Mouse (Mus musculus) frontal cortex, postnatal 14 days (tissue): ENCODE results near the gene Trim9.

Source experiments
- DNase-seq, 2 experiments: peaks; one replicate each; pipeline ENCODE4 v3.0.0; 2022; ENCODE audit warnings: low spot score in 2 of 2

The Trim9 gene

DNA sequence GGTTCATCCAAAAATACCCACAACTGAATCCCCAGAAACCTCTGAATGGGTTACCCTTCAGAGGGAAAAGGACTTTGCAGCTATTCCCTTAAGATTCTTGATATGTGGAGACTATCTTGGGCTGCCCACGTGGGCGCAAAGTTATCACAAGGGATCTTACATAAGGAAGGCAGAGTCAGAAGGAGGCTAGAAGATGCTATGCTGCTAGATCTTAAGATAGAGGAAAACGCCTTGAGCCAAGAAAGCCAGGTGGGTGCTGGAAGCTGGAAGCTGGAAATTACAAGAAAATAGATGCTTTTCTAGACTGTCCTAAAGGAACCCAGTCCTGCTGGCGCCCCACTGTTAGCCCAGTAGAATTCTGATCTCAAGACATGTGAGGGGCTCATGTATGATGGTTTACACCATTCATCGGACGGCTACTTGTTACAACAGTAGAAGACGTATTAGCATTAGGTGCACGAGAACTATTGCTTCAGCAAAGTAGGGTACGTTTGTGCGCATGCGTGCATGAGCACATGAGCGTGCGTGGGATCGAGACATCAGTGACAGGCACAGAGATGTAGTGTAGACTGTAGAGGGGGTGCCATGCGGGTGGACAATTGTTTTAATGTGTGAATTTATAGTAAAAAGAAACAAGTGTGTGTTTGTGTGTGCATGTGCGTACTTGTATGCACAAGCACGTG, 85.0 kb downstream of the Trim9 start:
- DNase-seq: peak in 1 of 2 experiments; percentile 66

DNA sequence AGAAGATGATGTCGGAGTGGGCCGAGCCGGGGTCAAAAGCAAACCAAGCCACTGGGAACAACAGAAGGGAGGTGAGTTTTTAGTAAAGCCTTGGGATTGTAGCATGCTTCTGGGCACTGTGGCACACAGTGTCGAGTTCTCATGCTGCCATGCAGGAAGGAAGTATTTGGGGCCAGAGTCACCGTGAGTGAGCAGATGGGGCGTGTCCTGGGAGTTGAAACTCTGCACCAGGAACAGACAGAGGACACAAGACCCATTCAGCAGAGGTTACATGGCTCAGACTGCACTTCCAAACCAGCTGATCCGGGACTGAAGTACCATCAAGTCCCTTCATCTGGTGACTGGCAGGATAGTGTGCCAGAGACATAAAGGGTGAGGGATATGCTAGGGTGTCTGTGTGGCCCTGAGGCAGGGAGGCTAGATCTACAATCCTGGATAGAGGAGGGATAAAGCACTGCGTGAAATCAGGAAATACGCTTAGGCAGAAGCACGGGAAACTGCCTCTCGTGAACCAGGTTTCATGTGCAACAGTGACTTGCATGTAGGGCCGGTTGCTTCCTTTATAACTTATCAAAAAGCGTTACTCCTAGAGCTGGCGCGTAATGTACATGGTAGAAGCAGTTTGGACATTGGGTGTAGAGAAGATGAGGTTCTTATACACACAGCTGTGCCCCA, 96.1 kb downstream of the Trim9 start:
- DNase-seq: no peak

GRCm38 (mm10) chr12:70249616-70250157, 97.7 kb downstream of the Trim9 start:
- no peak for DNase-seq

GRCm38 (mm10) chr12:70247683-70248474, 99.5 kb downstream of the Trim9 start:
- no peak for DNase-seq

DNA sequence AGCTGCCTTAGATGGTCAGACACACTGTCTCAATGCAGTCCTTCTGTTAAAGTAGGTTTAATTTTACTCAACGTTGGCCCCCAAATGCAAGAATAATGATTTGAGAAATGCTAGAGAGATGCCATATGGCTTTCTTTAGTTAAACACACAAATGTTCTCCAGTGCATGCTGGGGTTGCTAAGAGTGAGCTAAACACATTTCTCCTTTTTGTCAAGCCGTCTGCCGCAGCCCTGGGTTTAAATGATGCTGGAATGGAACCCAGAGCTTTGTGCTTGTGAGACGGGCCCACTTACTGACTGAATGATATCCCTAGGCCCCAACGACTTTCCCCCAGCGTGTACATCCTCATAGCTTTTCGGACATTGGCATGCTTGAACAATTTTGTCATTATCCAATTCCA, 104.9 kb downstream of the Trim9 start:
- no peak for DNase-seq

DNA sequence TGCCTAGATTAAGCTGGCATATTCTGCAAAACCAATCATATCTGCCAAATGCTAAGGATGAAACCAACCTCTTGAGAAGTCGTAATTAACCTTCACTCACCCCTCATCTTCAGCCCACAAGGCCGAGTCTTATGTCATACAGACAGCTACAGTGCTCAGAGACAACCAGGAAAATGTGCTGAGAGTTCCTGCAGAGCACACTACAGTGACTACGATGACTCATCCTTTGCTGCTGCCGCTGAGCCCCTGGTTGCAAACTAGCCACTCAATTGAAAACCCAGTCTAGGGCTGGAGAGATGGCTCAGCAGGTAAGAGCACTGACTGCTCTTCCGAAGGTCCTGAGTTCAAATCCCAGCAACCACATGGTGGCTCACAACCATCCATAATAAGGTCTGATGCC, 107.7 kb downstream of the Trim9 start:
- no peak for DNase-seq

GRCm38 (mm10) chr12:70238604-70239003, 108.8 kb downstream of the Trim9 start:
- DNase-seq: no peak

DNA sequence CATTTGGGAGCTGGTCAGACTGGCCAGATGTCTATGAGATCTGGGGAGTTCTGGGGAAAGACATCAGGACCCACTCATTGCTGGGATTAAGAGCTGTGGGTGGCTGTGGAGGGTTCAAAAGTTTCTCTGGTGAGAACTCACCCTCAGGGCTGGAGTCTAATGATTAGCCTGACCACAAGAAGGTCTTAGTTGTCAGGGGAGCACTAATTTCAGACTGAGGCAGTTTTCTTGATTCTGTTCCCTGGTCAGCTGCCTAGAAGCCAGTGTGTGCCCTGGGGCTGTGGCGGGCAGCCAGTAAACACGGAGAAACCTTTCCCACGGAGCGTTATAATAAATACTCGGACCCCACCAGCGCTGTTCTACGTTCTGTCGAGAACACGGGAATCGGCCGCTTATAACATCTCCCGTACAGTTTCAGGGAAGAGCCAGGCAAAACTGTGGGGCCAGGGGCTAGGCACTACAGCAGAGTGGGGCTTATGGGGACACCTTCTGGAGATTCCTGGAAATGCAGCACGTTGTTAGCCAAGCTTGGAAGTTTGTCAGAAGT, 112.4 kb downstream of the Trim9 start:
- peak in 1 of 2 experiments; percentile 71 for DNase-seq

DNA sequence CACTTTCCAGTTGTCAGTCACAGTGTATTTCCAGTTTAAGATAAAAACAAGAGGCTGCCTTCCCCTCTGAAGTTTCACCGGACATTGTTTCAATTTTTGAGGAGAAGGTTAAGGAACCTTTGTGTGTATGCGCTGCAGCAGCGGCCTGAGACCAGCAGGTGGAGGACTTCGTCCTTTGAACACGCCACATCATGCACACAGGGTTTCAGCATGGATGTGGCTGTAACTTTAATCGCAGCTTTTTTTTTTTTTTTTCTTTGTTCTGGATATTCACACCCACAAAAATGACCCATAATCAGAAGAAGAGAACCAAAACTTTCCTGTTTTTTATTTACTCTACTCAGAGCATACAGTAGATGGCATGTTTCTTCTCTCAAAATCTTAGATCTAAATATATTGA, 113.0 kb downstream of the Trim9 start:
- DNase-seq: no peak

GRCm38 (mm10) chr12:70233637-70234315, 113.6 kb downstream of the Trim9 start:
- no peak for DNase-seq

DNA sequence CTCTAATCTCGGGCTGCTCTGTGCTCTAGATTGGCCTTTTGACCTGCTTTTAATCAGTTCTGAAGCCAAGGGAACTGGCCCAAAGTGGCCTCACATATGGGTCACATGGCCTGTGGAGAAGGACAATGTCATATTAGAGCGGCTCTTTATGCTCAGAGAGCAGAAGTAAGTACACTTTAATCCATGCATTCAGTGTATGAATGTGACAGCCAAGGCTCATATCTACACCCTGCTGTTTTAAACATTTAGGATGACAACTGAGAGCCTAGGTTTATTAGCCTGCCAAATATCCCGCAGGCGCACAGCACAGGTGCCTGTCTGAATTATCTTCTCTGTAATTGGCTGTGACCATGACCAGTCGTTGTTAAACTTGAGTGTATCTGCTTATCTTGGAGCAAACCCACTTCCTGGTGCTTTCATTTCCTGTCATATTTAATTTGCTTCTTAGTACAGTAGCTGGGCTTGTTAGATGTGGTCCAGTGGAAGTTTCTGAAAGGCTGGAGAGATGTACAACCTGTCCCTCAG, 115.3 kb downstream of the Trim9 start:
- no peak for DNase-seq

- no peak for DNase-seq
These were observed 116.1 kb downstream of the Trim9 start, which contains the start of gene Pygl for GRCm38 (mm10) chr12:70231294-70231693. Gene Pygl (minus strand): TSS chr12:70231488.

DNA sequence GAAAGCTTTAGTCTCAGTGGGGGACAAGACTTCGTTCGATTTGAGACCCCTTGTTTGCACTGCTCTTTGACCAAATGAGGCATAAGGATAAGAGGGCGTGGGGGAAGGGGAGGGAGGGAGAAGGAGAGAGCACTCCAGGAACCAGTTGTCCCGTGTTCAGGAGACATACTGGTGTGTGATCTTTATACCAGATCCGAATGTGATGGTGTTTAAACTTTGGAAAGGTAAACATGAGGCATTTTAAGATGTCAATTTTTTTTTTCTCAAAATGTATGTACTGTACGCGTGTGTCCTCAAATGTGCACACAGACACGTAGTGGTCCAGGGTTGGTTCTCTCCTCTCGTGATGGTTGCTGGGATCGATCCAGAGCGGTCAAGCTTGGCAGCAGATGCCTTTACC, 119.3 kb downstream of the Trim9 start:
- no peak for DNase-seq

- no peak for DNase-seq
These were observed 120.1 kb downstream of the Trim9 start for GRCm38 (mm10) chr12:70227121-70227932.

DNA sequence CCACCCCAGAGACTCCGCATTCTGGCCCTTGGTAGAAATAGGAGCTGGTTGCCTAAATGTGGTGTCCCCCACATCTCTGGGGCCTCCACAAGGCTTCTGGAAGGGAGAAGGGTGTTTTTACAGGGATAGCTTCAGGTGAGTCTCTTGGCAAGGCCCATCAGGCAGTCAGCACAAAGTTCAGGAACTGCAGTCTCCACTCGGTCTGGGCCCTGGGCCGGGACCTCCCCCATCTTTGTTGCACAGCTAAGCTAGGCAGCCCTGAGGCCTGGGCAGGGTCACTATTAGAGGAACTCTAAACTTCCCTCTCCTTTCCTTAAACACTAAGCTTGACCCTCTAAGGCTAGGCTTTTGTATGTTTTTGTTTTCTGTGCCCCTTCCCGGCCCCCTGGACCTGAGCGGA, 120.8 kb downstream of the Trim9 start:
- no peak for DNase-seq

DNA sequence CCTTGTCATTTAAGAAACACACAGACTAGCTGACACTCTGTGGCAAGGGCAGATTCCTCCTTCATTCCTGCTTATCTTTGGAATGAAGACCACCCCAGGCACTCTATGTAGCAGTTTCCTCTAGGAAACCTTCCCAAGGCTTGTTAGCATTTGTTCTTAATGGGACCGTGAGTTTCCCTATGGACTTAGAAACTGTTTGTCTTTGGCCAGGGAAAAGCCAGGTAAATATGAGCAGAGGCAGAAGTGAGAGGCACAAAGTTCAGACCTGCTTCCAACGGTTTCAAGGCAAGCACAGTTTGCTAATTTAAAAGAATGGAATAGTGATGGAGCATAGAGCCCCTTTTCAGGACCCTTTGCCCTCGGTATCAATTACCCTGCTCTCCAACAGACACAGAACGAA, 124.1 kb downstream of the Trim9 start:
- DNase-seq: no peak

DNA sequence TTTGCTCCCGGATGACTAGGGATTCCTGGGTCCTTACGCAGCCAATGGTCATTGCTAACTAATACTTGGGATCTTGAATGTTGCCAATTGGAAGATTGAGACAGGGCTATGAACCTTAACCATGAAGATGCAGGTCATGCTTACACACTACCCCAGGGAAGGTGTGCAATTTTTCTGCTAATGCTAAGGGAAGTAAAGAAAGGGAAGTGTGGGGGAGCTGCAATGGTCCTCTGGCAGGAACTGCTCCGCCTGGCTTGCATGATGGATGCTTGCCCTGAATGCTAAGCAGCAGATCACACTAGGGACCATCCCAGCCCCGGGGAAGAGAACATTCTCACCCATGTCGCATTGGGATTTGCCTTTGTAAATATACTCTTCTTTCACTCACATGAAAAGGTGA, 126.0 kb downstream of the Trim9 start:
- DNase-seq: no peak

- no peak for DNase-seq
These were observed 128.4 kb downstream of the Trim9 start for GRCm38 (mm10) chr12:70218795-70219540.

DNA sequence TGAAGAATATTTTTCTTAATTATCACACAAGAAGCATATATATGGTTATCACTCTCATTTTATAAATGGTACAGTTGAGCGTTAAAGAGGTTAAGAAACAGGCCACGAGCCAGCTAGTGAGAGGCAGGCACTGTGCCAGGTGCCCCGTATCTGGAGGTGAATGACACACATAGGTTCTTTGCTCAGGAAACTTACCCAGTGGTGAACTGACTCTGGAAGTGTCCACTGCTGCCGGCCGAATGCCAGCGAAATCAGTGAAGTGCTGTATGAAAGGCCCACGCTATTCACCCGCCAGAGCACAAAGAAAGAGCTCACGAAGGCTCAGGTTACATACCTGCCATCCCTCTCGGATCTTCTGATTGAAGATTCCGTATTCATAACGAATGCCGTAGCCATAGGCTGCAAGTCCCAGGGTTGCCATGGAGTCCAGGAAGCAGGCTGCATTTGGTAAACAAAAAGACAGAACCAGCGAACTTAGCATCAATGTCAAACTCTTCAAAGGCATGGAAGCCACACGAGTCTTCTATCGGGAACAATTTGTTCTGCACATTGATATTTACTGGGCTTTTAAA, 131.1 kb downstream of the Trim9 start:
- no peak for DNase-seq
